Mouse (Mus musculus): ENCODE results near the gene Ulk1.

- no peak for TF ChIP-seq POLR2A (IDR thresholded peaks at IDR 0.05; ENCODE audit: insufficient read length, low read depth)
- no peak for TF ChIP-seq MYOG (IDR thresholded peaks at IDR 0.05; ENCODE audit: control insufficient read depth in 1 of 3, insufficient read depth in 1 of 3, insufficient read length in 2 of 3, low read depth in 2 of 3)
- TF ChIP-seq MAX (IDR thresholded peaks at IDR 0.05; ENCODE audit: low read depth) = no peak
- no peak for TF ChIP-seq MYOD1 (IDR thresholded peaks at IDR 0.05; ENCODE audit: control insufficient read depth in 1 of 3, insufficient read length in 2 of 3, low read depth in 2 of 3)
- no peak for TF ChIP-seq USF1 (IDR thresholded peaks at IDR 0.05; ENCODE audit: low read depth)
- no peak for TF ChIP-seq POLR2AphosphoS2 (IDR thresholded peaks at IDR 0.05; ENCODE audit: insufficient read length, low read depth)
- TF ChIP-seq TCF12 (IDR thresholded peaks at IDR 0.05; ENCODE audit: insufficient read depth, poor library complexity, severe bottlenecking) = no peak
- TF ChIP-seq E2F4 (IDR thresholded peaks at IDR 0.05; ENCODE audit: insufficient read depth) = no peak
- TF ChIP-seq CEBPB (IDR thresholded peaks at IDR 0.05; ENCODE audit: insufficient read depth, poor library complexity, severe bottlenecking) = no peak
- TF ChIP-seq TCF3 (IDR thresholded peaks at IDR 0.05; ENCODE audit: insufficient read length, low read depth) = no peak
- TF ChIP-seq REST (IDR thresholded peaks at IDR 0.05; ENCODE audit: insufficient read depth, insufficient read length) = no peak
Observed at GRCm38 (mm10) chr5:110779276-110779997, 30.5 kb downstream of the Ulk1 start.

Measured in myocyte (in vitro differentiated cells).